Mouse (Mus musculus) cerebellum, adult 8-10 months (tissue): Measurements from ENCODE around the gene Prmt3.

Experiments used
- DNase-seq: peaks from one replicate; pipeline ENCODE4 v3.0.0; 2022

The Prmt3 gene

DNA sequence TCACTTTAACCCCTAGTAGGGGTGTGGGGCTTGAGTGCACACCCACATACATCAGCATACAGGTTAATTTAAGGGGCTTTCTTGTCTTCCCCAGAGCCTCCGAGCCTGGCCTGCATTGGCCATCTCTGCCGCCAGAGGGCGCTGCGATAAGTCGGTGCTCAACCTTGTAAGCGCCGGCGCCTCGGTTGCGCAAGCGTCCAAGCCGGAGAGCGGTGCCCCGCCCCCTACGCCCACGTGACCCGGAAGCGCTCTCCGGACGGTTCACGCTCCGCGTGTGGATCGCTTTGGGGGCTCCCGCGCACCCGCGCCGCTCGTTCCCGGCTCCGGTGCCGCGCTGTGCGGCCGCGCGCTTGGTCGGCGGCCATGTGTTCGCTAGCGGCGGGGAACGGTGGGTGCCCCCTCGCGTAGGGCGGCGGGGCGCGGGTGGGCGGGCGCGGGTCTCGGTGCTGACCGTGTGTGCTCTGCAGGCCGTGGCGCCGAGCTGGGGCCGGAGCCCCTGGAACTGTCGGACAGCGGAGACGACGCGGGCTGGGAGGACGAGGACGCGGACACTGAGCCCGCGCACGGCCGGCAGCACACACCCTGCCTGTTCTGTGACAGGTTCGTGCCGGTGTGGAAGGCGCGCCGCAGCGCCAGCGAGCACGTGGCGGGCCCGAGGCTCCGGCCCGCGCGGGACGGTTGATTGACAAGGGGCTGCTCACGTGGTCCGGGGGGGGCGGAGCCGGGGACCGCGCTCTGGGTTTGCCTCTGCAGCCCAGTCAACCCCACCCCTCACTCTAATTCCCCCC, at the start of gene Prmt3:
Gene Prmt3, plus strand, starts transcription at position 233 of the 788 bp plus-strand sequence.
- peak; percentile 98 for DNase-seq

DNA sequence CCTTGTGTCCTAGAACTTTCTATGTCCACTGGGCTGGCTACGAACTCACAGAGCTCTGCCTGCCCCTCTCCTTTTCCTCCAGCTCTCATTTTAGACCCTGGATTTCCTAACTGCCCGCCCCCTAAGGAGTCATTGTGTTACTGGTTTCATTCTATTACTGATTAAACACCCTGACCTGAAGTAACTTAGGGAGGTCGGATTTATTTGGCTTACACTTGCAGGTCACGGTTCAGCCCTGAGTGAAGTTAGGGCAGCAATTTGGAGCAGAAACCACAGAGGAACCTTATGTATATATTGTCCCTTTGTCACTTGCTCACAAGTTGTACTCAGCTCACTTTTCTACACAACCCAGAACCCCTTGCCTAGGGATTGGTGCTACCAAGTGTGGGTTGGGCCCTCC, 43.8 kb upstream of the Prmt3 start:
- DNase-seq, result no peak

DNA sequence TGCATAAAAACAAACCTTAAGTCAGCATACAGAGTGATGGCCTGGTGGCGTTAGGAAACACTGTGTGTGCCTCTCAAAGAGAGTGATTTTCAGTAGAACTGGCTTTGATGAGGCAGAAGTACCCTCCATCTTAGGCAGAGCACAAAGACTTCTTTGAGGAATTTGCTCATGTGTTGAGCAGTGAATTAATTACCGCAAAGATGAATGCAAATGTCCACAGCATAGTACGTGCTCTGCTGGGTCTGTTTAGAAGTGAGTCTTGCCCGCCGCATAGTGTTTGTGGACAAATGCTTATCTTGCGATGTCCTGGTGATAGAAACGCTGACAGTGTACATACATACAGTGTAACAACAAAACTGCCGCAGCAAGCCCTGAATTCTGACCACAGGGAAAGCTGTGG, 38.7 kb upstream of the Prmt3 start:
- DNase-seq, result no peak

DNA sequence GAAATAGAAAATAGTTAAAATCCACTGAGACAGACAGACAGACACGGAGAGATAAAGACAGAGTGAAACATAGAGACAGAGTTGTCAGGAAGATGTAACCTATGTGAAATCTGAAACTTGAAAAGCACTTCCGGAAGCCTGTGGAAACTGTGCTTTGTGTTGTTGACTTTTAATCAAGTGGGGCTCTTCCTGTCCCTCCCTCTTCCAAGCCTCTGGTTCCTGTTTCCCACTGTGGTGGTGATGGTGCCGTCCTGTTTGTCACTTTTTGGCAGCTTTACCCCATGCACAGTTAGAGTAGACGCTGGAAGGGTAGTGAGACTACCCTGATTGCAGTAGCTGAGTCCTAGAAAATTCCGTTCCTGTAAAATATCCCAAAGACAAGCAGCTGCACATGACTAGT, 36.7 kb upstream of the Prmt3 start:
- DNase-seq, result no peak

DNA sequence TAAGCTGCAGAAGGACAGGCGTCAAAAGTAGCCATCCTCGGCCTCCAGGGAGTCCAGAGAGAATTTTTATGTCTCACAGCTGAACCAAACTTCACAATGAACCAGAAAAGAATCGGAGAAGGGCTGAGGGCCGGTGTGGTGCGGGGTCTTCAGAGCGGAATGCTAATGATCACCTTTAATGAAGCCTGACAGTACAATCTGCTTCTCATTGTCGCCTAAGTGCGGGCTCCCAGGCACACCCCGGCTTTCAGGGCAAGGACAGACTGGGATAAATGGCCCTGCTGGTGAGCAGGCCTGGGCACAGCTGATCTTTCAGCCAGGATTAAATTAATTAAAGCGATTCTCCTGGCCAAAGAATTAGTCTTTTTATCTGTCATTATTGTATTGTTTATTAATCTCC, 36.2 kb upstream of the Prmt3 start:
- no peak for DNase-seq

DNA sequence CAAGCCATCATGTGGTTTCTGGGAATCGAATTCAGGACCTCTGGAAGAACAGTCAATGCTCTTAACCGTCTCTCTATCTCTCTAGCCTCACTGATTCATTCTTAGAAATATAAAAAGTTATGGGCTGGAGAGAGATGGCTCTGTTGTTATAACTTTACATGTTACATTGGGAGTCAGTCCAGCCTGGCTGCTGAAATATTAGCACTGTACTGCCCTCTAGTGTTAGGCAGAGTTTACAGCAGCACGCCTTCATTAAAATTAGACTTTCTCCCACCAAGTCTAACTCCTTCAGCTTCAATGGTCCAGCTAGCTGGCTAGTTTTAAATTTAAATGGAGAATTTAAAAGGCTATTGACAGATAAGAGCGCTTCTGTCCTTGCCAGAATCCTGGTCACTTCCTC, 27.0 kb upstream of the Prmt3 start:
- DNase-seq, result peak; percentile 16

DNA sequence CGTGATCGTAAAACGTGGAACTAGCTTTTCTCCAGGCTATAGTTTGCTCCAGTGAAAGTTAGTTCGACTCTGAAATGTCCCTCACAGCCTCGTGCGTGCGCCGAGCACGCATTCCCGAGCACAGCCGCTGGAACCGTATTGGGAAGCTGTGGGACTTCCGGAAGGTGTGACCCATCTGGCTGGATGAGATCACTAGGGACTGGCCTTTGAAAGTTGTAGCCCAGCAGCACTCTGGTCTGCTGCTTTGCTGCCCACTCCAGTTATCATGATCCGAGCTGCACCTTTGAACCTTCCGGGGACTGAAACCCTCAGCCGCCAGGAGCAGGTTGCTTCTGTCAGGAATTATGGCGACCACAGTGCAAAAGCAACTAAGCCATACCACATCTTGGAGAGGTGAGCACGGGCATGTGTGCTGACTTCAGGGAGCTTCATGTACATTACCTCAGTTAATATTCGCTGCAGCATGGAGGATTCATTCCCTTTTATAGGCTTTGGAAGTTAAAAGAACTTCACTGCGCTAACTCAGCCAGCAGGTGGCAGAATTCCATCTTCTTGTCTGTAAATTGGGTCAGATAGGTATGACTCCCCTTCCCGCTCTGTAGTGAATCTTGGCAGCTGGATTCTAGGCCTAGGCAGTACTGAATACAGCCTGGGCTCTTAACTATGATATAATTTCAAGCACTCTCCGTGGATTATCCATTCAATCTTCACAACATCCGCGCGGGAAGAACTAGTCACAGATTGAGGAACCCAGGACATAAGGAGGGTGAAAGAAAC, 25.2 kb upstream of the Prmt3 start:
- no peak for DNase-seq

DNA sequence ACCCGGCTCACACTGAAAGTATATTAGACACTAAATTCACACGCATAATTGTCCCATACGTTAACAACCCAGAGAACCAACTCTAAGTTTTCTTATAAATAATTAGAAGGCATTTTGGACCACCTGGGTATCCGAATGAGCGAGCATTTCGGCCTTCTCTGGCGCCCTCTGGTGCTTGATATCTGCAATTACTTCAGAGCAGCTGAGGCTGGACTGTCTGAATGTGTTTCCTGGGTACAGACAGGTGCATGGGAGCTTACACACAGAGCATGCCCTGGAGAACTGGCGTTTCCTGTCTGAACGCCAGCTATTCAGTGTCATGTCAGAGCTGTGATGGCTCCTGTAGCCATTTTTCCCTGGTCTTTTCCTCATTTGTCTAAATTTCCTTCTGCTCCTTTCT, 23.4 kb upstream of the Prmt3 start:
- peak; percentile 54 for DNase-seq

DNA sequence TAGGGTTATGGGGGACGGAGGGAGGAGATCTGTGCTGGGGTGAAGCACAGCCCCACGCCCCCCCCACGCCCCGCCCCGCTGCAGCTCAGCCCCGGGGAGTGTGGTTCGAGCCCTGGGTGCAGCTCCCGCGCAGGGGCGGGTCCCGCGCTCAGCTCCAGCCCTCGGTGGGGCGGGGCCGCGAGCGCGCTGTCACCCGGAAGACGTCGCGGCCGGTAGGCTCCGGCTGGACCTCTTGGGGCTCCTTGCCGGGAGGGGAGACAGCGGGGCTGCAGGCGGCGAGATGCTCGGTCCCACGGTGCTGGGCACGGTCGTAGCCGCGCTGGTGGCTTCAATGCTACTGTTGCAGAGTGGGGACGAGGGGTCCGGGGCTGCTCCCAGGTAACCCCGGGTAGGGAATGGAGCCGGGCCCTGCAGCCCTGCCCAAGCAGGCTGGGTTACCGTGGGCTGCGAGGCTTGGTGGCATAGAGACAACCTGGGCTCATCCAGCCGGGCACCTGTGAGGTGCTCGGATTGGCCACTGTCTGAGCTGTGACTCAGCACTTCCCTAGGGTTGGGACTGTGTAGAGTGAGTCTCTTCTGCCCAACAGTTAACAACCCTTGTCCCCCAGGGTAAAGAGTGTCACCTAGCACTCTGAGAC, 19.1 kb upstream of the Prmt3 start, which contains the start of gene Htatip2:
Gene Htatip2, plus strand, starts transcription at position 182 of the 638 bp plus-strand sequence.
- peak; percentile 16 for DNase-seq

DNA sequence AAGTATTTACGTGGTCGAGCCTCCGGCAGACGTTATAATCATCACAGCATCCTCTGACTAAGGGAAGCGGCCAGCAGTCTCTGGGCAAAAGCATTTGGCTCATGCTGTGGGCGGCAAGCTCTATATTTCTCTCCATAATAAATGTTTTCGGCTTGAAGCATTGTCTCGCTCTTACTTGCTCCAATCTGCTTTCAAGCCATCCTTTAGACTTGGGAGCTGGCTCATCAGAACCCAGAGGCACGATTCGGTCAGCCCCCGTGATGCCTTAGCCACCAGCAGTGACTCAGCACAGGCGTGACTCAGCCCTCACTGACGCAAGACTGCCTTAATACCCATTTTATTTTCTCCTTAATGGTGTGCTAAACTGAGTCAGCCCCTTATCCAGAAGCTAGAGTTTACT, 15.5 kb upstream of the Prmt3 start:
- no peak for DNase-seq

DNA sequence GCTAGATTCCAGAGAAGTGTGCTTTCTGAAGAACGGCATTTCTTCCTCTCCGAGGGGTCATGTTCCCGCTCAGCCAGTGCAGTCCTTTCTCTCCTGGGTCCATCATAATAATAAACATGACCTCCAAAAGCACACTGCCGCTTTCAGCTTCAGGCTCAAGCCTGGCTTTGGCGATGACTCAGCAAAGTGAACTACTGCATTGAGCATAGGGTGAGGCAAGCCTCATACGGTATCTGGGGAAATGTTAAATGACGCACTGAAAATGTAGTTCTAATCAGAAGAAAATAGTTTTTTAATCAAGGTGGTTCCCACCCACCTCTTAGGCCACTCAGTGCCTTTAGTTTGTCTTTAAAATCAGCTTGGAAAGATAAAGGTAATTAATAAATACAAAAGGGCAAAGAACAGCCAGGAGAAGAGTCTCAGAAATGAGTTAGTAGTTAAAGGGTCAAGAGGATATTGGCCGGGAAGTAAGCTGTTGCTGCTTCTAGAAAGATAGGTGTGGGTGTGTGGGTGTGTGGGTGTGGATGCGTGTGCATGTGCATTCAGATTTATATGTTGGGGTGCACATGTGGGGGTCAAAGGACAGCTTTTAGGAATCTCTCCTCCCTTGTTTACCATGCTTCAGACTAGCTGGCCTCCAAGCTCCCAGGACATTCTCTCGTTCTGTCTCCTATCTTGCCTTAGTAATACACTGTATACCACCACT, 14.0 kb upstream of the Prmt3 start:
- no peak for DNase-seq

DNA sequence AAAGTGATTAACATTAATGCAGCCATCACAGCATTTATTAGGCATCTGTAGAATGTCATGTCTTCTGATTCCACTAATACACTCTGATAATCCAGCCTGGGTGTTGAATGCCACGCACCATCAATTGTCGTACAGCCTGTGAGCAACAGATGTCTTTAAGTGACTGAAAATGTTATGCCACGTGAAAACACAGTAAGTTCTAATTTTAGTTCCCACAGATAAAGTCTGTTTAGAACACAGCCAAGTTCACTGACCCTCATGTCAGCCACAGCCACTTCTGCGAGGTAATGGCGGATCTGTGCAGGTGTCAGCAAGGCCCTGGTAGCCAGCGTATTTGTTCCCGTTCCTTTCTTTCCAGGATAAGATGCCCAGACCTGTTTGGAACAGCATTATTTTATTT, 12.0 kb upstream of the Prmt3 start:
- DNase-seq, result no peak

DNA sequence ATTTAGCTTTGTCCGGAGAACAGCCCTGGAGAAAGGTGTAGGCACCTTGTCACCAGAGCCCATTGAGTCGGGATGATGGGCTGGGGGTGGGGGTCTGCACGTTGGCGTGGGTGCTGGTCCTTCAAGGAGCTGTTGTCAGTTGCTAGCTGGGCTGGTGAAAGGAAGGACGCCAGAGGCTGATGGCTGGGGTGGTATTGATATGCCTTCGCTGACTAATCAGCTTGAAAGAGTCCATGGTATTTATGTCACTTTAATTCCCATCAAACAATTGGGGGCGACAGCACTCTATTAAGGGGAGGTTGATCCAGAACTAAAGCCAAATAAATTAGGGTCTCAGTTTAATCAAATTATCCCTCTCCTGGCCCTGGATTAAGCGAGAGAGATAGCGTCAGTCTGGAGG, 9.6 kb upstream of the Prmt3 start:
- no peak for DNase-seq

DNA sequence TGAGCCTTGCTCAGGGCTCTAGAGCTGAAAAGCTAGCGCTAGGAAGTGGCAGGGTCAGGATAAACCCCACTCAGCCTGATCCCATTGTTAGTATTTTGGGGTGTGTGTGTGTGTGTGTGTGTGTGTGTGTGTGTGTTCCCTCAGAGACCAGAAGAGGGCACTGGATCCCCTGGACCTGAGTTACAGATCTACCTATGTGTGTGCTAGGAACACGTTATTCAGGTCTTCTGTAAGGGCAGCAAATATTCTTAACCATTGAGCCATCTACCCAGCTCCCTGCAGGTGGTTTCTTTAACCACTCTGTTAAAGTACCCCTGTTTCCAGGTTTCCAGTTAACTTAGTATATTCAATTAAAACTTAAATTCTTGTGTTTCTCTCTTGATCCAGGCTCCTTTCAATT, 3.8 kb upstream of the Prmt3 start:
- no peak for DNase-seq

DNA sequence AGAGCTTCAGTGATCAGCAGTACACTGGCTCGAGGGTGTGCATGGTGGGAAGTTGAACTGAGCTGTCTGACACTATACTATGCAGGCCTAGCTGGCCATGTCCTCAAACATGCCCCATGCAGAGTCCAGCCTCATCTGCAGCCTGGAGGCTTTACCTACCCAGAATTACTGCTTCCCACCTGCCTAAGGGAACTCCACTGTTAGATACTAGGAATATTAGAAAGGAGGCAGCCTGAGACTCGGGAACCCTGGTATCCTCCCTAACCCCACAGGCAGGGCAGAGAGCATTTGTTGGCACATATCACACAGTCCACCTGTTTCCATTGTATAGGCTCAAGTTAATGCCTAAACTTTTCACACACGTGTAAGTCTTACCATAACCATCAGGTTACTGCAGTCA, 561 bp upstream of the Prmt3 start:
- peak; percentile 6 for DNase-seq

DNA sequence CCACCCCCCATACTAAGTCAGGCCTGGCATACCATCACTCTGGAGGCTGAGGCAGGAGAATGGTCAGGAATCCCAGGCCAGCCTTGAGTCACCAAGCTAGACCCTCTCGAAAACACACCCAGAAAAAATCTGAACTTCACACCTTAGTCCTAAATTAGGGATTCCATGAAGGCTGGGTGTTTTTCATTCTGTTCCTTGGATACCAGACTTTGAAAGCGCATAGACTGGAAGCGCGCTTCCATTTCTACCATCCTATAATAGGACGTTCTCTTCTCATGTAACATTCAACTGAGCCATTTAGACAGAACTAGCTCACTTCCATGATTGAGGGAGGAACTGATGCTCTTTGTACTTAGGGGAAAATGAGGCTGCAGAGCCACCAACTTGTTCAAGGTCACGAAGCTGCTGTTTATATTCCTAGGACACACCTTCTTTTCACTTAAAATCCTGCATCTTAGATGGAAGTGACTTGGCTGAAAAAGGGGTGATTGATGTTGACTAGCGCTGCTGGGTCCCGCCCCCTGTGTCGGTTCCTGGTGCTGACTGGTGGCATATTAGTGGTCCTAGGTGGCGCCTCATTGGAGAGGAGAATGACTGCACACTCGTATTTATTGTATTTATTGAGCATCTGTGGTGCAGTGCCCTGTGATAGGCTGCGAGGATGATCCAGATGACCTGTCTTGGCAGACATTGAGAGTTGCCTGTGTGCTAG, 914 bp downstream of the Prmt3 start:
- peak; percentile 13 for DNase-seq

DNA sequence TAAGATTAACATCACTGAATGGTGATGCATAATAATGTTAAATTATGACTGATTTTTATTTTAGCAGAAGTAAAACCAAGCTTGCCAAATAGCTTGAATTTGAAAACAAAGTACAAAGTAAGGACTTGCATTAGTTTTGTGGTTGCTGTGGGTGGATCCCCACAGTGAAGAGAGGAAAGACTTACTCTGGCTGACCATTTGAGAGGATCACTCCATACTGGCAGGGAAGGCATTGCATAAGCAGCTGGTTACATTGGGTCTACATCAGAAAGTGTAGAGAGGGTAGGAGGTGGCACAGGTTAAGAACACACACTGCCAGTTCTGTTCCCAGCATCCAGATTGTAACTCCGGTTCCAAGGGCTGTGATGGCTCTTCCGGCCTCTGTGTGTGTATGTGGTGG, 4.9 kb downstream of the Prmt3 start:
- DNase-seq, result no peak

DNA sequence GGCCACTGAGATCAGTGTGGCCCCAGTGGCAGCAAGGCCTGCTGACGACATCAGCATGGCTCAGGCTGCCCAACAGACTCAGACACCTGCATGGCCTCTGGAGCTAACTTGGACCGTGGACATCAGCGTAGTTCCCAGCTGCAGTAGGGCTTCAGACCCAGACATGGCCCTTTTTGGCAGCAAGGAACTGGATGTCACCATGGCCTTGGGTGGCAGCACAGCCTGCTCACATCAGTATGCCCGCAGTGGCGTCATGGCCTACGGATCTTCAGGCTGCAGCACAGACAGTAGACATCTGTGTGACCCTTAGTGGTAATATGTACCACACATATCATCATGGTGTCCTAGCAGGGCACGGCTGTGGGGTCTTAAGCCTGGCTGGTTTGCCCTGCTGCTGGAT, 7.0 kb downstream of the Prmt3 start:
- no peak for DNase-seq

DNA sequence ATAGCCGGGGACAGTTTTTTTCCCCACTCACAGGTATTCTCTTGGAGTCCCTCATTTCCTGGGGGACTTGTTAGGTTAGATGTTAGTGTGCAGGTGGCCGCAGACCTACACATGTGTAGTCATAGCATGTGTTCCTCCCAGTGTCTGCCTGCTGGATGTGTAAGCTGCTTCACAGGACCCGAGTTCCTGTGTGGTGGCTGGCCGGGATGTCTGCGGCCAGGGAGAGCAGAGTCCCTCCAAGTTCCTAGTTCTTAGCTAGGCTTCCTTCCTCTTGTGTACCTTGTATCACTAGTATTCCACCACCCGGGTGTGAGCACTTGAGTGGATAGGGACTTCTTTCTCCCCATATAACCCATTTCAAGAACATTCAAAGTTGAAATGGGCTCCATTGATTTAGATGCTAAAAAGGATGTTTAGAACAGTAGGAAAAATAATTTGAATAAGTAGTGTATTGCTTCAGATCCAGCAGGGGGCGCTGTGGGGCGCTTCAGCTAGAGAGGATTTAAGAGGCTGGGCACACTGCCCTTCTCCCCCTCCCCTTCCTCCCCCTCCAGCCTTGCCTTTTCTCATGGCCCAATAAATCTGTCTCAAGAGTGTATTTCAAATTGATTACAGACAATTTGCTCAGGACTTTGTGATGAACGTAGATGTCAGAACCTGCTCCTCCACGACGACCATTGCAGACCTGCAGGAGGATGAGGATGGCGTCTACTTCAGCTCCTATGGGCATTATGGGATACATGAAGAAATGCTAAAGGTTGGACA, 8.7 kb downstream of the Prmt3 start:
- peak; percentile 25 for DNase-seq

DNA sequence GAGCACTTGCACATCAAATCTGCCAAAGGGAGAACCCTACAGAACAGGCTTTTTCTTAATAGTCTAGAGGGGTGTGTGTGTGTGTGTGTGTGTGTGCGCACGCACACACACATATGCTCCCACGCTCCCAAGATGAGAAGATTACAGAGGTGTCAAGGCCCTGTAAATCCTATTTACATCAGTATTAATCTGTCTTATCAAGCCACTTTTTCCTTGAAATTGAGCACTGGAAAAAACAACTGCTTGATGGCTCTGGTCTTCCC, 9.2 kb downstream of the Prmt3 start:
- no peak for DNase-seq

DNA sequence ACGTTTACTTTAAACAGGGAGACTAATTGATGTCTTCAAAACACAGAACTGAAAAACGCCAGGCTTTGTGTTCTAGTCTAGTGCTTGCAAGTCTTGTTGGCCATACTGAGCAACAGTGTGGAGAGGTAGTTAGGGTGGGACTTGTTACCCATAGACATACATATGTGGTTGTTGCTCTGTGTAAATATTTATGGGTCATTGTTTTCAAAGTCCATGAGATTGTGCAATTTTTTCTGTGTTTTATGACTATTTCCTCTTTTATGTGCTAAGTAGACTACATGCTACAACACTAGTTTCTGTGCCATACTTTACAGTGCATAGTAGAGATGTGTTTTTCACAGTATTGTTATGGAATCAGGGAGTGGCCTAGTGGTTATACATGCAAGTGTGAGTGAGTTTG, 16.2 kb downstream of the Prmt3 start:
- no peak for DNase-seq

DNA sequence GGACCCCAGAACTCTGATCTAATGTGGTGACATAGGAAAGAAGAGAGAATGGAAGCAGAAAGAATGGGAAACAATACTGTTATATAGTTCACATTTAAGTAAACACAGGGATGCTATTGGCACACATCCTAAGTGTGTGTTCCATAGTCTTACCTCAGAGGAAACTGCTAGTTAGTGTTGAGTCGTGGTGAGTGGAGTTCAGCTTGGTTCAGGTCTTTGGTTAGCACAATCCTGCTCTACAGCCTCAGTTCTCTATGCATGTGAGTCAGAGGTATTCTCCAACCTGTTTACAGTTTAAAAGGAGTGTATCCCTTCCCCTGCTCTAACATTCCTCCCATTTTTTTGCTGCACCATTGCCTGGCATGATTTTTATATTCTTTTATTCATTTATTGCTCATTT, 19.0 kb downstream of the Prmt3 start:
- DNase-seq, result no peak
